Mouse (Mus musculus) myocyte (in vitro differentiated cells): ENCODE data around the gene Rnls.

Experiments used
- CEBPB ChIP-seq: IDR thresholded peaks from 2 replicates; pipeline ENCODE4 v1.6.1; 2011; ENCODE audit warnings: mild to moderate bottlenecking, moderate library complexity; ENCODE audit not compliant: poor library complexity, insufficient read depth, severe bottlenecking
- MAX ChIP-seq: IDR thresholded peaks from one replicate; pipeline ENCODE4 v1.6.1; 2011; ENCODE audit warnings: low read depth, mild to moderate bottlenecking, control low read depth
- MYOD1 ChIP-seq, 3 experiments: IDR thresholded peaks; one replicate each; pipeline ENCODE4 v1.6.1; 2011; ENCODE audit warnings: control low read depth in 2 of 3, low read depth in 2 of 3, mild to moderate bottlenecking in 2 of 3, moderate library complexity in 1 of 3; ENCODE audit not compliant: insufficient read length in 2 of 3, control insufficient read depth in 1 of 3
- POLR2A ChIP-seq: IDR thresholded peaks from one replicate; pipeline ENCODE4 v1.6.1; 2011; ENCODE audit warnings: low read depth, mild to moderate bottlenecking, control low read depth, moderate library complexity; ENCODE audit not compliant: insufficient read length
- REST ChIP-seq: IDR thresholded peaks from one replicate; pipeline ENCODE4 v1.6.1; 2011; ENCODE audit warnings: mild to moderate bottlenecking, control low read depth, moderate library complexity; ENCODE audit not compliant: insufficient read depth, insufficient read length
- TCF12 ChIP-seq: IDR thresholded peaks from one replicate; pipeline ENCODE4 v1.6.1; 2011; ENCODE audit warnings: mild to moderate bottlenecking, control low read depth; ENCODE audit not compliant: poor library complexity, insufficient read depth, severe bottlenecking

DNA sequence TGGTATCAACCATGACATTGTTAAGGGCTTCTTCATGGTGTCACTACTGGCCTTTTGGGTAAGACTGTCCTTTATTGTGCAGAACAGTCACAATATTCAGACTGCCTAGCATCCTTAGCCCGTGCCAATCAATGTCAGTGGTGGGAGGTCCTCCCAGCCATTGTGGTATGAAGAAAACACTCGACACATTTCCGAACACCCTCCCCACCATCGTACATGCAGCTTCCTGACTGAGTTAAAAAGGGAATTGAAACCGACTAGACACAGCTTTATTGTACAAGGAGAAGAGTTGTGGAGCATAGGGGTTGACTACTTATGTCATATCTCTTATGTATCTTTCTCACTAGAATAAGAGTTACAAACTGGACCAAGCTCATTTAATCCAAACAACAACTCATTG lies 272.1 kb downstream of the Rnls start:
- no peak for TF ChIP-seq CEBPB
- no peak for TF ChIP-seq POLR2A
- no peak for TF ChIP-seq REST
- TF ChIP-seq MYOD1 (IDR thresholded peaks at IDR 0.05; ENCODE audit: control insufficient read depth in 1 of 3, insufficient read length in 2 of 3, low read depth in 2 of 3) = no peak
- no peak for TF ChIP-seq MAX
- TF ChIP-seq TCF12 = no peak
